Mouse (Mus musculus) bone marrow macrophage, adult 2 months (primary cell): ENCODE measurements around the gene Tspan1.

ENCODE experiments used
- CTCF ChIP-seq: IDR thresholded peaks from 2 replicates; pipeline ENCODE4 v1.5.1; 2012; ENCODE audit warnings: low read depth, mild to moderate bottlenecking, low read length, moderate library complexity
- POLR2A ChIP-seq: IDR thresholded peaks from 2 replicates; pipeline ENCODE4 v1.6.1; 2012; ENCODE audit warnings: mild to moderate bottlenecking, low read depth, low read length, borderline replicate concordance

DNA sequence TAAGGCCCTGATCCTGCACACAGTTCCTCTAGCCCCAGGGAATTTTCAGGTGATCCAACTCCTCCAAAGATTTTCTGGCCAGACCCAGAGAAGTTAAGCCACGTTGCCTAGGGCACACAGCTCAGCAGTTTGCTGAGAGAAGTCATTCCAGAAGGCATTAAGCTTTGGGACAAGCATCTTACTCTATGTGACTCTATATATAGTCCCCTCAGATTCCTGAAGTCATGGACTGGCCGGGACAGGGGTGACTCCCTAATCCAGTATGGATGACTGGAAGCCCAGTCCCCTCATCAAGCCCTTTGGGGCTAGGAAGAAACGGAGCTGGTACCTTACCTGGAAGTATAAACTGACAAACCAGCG is 16.6 kb downstream of the Tspan1 start:
- TF ChIP-seq CTCF (no peak), POLR2A (no peak)
